Mouse (Mus musculus) thymus, adult 2 months (tissue): ENCODE measurements around the gene Hnrnpab.

Experiments
- CTCF ChIP-seq: fragments of 200-500 bp; IDR thresholded peaks from 2 replicates; pipeline ENCODE4 v1.5.1; 2012; ENCODE audit warnings: mild to moderate bottlenecking, control low read depth, low read length, moderate library complexity, borderline replicate concordance; ENCODE audit not compliant: control insufficient read depth, poor library complexity, insufficient read depth; ENCODE audit errors: extremely low read depth
- POLR2A ChIP-seq: fragments of 200-500 bp; IDR thresholded peaks from 2 replicates; pipeline ENCODE4 v1.6.1; 2012; ENCODE audit warnings: mild to moderate bottlenecking, low read length, control low read depth, moderate library complexity; ENCODE audit not compliant: control insufficient read depth, poor library complexity, insufficient read depth; ENCODE audit errors: extremely low read depth

- TF ChIP-seq CTCF: no peak
- no peak for TF ChIP-seq POLR2A
These were observed 43.6 kb upstream of the Hnrnpab start for GRCm38 (mm10) chr11:51650261-51650660.
